Comparison of ENCODE assay signal across 11 mouse cellular contexts in genomic region chr9:21754516-21755321, GRCm38 (mm10). TPM values are rescaled to one million over a fixed set of nuclear protein-coding genes. Genes with fewer than 3 reads are reported as not detected.
DNase-seq lines count a peak whose midpoint lies in the region; ATAC-seq lines count a peak whose summit lies in the region.
"Had no signal": no experiment of that assay in that cellular context is flagged by ENCODE, and none has a peak within 500 bp of the region (broad histone marks: within the 10 kb centered on the region; RNA-seq: fewer than 3 reads in every experiment).

No protein-coding gene starts in this region.

- no peaks in the 10 kb centered on the region for H3K9me3 ChIP-seq in heart, embryonic 10.5 days
- H3K9me3 ChIP-seq in heart, embryonic 16.5 days (replicated peaks; ENCODE audit: control insufficient read depth, low read length) = no peaks in the 10 kb centered on the region
- H3K9me3 ChIP-seq: neural tube, embryonic 12.5 days had no signal

- no peak for ATAC-seq in heart, embryonic 16.5 days (replicated peaks; ENCODE audit: extremely low read depth, insufficient read depth, low FRiP score)
- no peak for ATAC-seq in monocyte, adult 5-6 weeks (replicated peaks; ENCODE audit: insufficient number of reproducible peaks, low FRiP score, low TSS enrichment, poor library complexity, severe bottlenecking)
- ATAC-seq: inflammation-experienced regulatory T-cells, adult 6 months had no signal

- H3K4me3 ChIP-seq in heart, embryonic 10.5 days = no peak overlapping the region
- no peak overlapping the region for H3K4me3 ChIP-seq in heart, embryonic 16.5 days (ENCODE audit: low read length)
- H3K4me3 ChIP-seq: neural tube, embryonic 12.5 days had no signal

- H3K9ac ChIP-seq in heart, embryonic 16.5 days (ENCODE audit: low read length) = no peak overlapping the region
- H3K9ac ChIP-seq: neural tube, embryonic 12.5 days had no signal

- no peak overlapping the region for H3K27ac ChIP-seq in heart, embryonic 10.5 days
- peak overlapping the region; percentile 4 for H3K27ac ChIP-seq in heart, embryonic 16.5 days (ENCODE audit: low read length)
- H3K27ac ChIP-seq: neural tube, embryonic 12.5 days had no signal

- H3K36me3 ChIP-seq in heart, embryonic 10.5 days = peaks cover 53% of the 10 kb centered on the region
- H3K36me3 ChIP-seq in heart, embryonic 16.5 days (ENCODE audit: control insufficient read depth, insufficient read depth) = no peaks in the 10 kb centered on the region

- WGBS in heart, embryonic 10.5 days = 78% methylated on average over 13 of the region's 13 CpGs
- 67% methylated on average over 13 of the region's 13 CpGs for WGBS in heart, embryonic 16.5 days

- DNase-seq in heart, adult 18-20 months = peak; percentile 36 to 50
- no peak for DNase-seq in heart, embryonic 10.5 days (ENCODE audit: low spot score)
- DNase-seq in gastrocnemius, postnatal 10 days = peak; percentile 46
- DNase-seq in kidney, postnatal 14 days = peak; percentile 51
- DNase-seq in left cerebral cortex, adult 18-20 months (ENCODE audit: low spot score in 2 of 2) = no peak
- DNase-seq in urinary bladder, adult 2 months (ENCODE audit: low spot score) = no peak
- DNase-seq: thymus, adult 18-20 months had no signal

- no peak overlapping the region for H3K4me2 ChIP-seq in heart, embryonic 16.5 days (ENCODE audit: low read depth, low read length)
- H3K4me2 ChIP-seq: neural tube, embryonic 12.5 days had no signal

- H3K27me3 ChIP-seq in heart, embryonic 10.5 days (ENCODE audit: insufficient read depth, poor library complexity, severe bottlenecking) = no peaks in the 10 kb centered on the region
- no peaks in the 10 kb centered on the region for H3K27me3 ChIP-seq in heart, embryonic 16.5 days (ENCODE audit: control insufficient read depth, insufficient read depth, low read length)
- H3K27me3 ChIP-seq: neural tube, embryonic 12.5 days had no signal

- H3K4me1 ChIP-seq in heart, embryonic 10.5 days = peaks cover 42% of the 10 kb centered on the region
- peaks cover 44% of the 10 kb centered on the region for H3K4me1 ChIP-seq in heart, embryonic 16.5 days (ENCODE audit: control insufficient read depth, insufficient read depth, low read length)

RNA-seq across cellular contexts. Expression of gene Spc24, which starts 5.4 kb away (rescaled TPM):
- total RNA-seq in heart, adult 18-20 months (2021) = 1 to 10 TPM; 4.7 to 6.4 TPM
- polyA plus RNA-seq in heart, embryonic 10.5 days (2016; fragmentation: Nextera tagmentation; extraction: Ambion mirVana) = 112 and 160 TPM in 2 replicates
- total RNA-seq in gastrocnemius, postnatal 10 days (2021) = 1 to 10 TPM; 6.1 to 7.3 TPM
- 91.4 and 93.2 TPM in 2 replicates for polyA plus RNA-seq in heart, embryonic 16.5 days (2015; fragmentation: Nextera tagmentation; extraction: Ambion mirVana)
- total RNA-seq in left cerebral cortex, adult 18-20 months (2021) = 1 to 10 TPM; 3.1 to 5.0 TPM
- 2.4 and 3.0 TPM in 2 replicates for polyA plus RNA-seq in urinary bladder, adult 2 months (2012; rRNA removed)
- 4.1 to 8.0 TPM (median 6.2 TPM) in 3 replicates for total RNA-seq in monocyte, adult 5-6 weeks (2017)

RNA-seq across cellular contexts. Expression of gene Ldlr, which starts 31.4 kb away (rescaled TPM):
- total RNA-seq in heart, adult 18-20 months (2021) = 1 to 10 TPM; 1.9 to 2.4 TPM
- 36.6 and 42.9 TPM in 2 replicates for polyA plus RNA-seq in heart, embryonic 10.5 days (2016; fragmentation: Nextera tagmentation; extraction: Ambion mirVana)
- 10 to 100 TPM; 11.4 to 11.8 TPM for total RNA-seq in gastrocnemius, postnatal 10 days (2021)
- polyA plus RNA-seq in heart, embryonic 16.5 days (2015; fragmentation: Nextera tagmentation; extraction: Ambion mirVana) = 17.7 and 19.1 TPM in 2 replicates
- total RNA-seq in left cerebral cortex, adult 18-20 months (2021) = 10 to 100 TPM; 16.2 to 27.7 TPM
- polyA plus RNA-seq in urinary bladder, adult 2 months (2012; rRNA removed) = 29.2 and 35.7 TPM in 2 replicates
- total RNA-seq in monocyte, adult 5-6 weeks (2017) = 63.8 to 106 TPM (median 96.1 TPM) in 3 replicates

RNA-seq across cellular contexts. Expression of gene Kank2, which starts 43.8 kb away (rescaled TPM):
- 10 to 100 TPM; 58.1 to 60.8 TPM for total RNA-seq in heart, adult 18-20 months (2021)
- polyA plus RNA-seq in heart, embryonic 10.5 days (2016; fragmentation: Nextera tagmentation; extraction: Ambion mirVana) = 16.4 and 16.9 TPM in 2 replicates
- 10 to 100 TPM; 27.4 to 31.6 TPM for total RNA-seq in gastrocnemius, postnatal 10 days (2021)
- polyA plus RNA-seq in heart, embryonic 16.5 days (2015; fragmentation: Nextera tagmentation; extraction: Ambion mirVana) = 16.6 and 21.8 TPM in 2 replicates
- 1 to 10 TPM; 8.4 to 9.1 TPM for total RNA-seq in left cerebral cortex, adult 18-20 months (2021)
- 44.6 and 77.0 TPM in 2 replicates for polyA plus RNA-seq in urinary bladder, adult 2 months (2012; rRNA removed)
- 0.39 to 1.1 TPM in 2 of 3 replicates, not detected in the other for total RNA-seq in monocyte, adult 5-6 weeks (2017)
- polyA plus RNA-seq: inflammation-experienced regulatory T-cells, adult 6 months had no signal

Comparison
In these comparisons a context has a peak if more than half of its experiments do, and no peak if none do; other contexts are left out.
1. DNase-seq: peak in heart, adult 18-20 months (2 of 2), gastrocnemius, postnatal 10 days (single experiment) and kidney, postnatal 14 days (single experiment); none in heart, embryonic 10.5 days (single experiment), left cerebral cortex, adult 18-20 months (0 of 2) and urinary bladder, adult 2 months (single experiment).